ENCODE assay signal across 18 mouse cellular contexts in the genomic region with DNA sequence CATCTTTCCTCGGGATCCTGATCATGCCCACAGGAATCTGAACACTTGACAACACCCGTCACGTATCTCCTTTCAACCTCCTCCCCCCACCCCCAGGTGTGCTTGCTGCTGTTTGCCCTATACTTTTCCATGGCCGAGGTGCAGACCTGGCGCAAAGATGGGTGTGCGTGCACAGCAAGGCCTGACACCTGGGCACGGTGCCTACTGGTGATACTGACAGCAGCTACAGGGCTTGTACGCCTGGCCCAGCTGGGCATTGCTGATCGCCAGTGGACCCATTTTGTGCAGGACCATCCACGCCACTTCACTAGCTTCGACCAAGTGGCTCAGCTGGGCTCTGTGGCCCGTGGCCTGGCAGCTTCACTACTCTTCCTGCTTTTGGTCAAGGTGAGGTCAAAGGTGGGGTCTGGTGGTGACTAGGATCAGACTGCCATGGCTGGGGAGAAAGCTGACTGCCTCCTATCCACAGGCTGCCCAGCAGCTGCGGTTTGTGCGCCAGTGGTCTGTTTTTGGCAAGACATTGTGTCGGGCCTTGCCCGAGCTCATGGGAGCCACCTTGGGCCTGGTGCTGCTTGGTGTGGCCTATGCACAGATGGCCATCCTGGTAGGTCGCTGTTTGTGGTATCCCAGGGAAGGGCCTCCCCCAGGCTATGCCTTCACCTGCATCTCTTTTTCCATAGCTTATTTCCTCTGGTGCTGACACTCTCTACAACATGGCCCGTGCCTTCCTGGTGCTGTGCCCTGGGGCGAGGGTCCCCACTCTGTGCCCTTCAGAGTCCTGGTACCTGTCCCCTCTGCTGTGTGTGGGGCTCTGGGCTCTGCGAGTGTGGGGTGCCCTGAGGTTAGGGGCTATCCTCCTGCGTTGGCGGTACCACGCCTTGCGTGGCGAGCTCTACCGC. TPM values are rescaled to one million over a fixed set of nuclear protein-coding genes. Genes with fewer than 3 reads are reported as not detected.
DNase-seq lines count a peak whose midpoint lies in the region; ATAC-seq lines count a peak whose summit lies in the region.
"Had no signal": no experiment of that assay in that cellular context is flagged by ENCODE, and none has a peak within 500 bp of the region (broad histone marks: within the 10 kb centered on the region; RNA-seq: fewer than 3 reads in every experiment).

No protein-coding gene starts in this region.

- 94% methylated on average over 26 of the region's 26 CpGs for WGBS in forebrain, embryonic 16.5 days
- WGBS in forebrain, embryonic 11.5 days: 96% methylated on average over 26 of the region's 26 CpGs

- no peak overlapping the region for H3K4me2 ChIP-seq in forebrain, embryonic 16.5 days (ENCODE audit: low read length)
- no peak overlapping the region for H3K4me2 ChIP-seq in forebrain, embryonic 11.5 days (ENCODE audit: low read depth, low read length, severe bottlenecking)
- H3K4me2 ChIP-seq: heart, embryonic 15.5 days; hindbrain, embryonic 15.5 days; kidney, embryonic 15.5 days; neural tube, embryonic 12.5 days had no signal

- peaks cover 55% of the 10 kb centered on the region for H3K36me3 ChIP-seq in forebrain, embryonic 16.5 days (ENCODE audit: control insufficient read depth, insufficient read depth)
- H3K36me3 ChIP-seq in forebrain, embryonic 11.5 days (ENCODE audit: control insufficient read depth, insufficient read depth, low read length): peaks cover 4% of the 10 kb centered on the region; the same call in 1 of the 2 replicates
- H3K36me3 ChIP-seq in megakaryocyte, embryonic 14.5 days (replicated peaks; ENCODE audit: low read length): peaks cover 97% of the 10 kb centered on the region

- H3K27ac ChIP-seq in forebrain, embryonic 16.5 days (ENCODE audit: low read length): no peak overlapping the region
- H3K27ac ChIP-seq in forebrain, embryonic 11.5 days (ENCODE audit: low read depth, low read length): no peak overlapping the region
- H3K27ac ChIP-seq: gastrocnemius, adult 2 months; heart, embryonic 15.5 days; hindbrain, embryonic 15.5 days; kidney, embryonic 15.5 days; liver, embryonic 14.5 days; neural tube, embryonic 12.5 days had no signal

- 0 out of 2 replicates have a peak, but pooled peaks have one; percentile 28 for ATAC-seq in forebrain, embryonic 16.5 days
- ATAC-seq in forebrain, embryonic 11.5 days (replicated peaks; ENCODE audit: low FRiP score): no peak
- no peak for ATAC-seq in megakaryocyte, adult 5-6 weeks (ENCODE audit: poor library complexity, severe bottlenecking)
- ATAC-seq: intestine, embryonic 16.5 days; lung, postnatal 0 days had no signal

- no peak for DNase-seq in forebrain, embryonic 11.5 days (ENCODE audit: low spot score)
- DNase-seq in cerebellum, adult 9-10 months: peak; percentile 58
- DNase-seq in urinary bladder, postnatal 10 days (ENCODE audit: low spot score): no peak
- DNase-seq in adrenal gland, adult 2 months: no peak
- DNase-seq: gastrocnemius, adult 2 months; right cerebral cortex, postnatal 14 days; thymus, postnatal 25 days had no signal

- H3K9ac ChIP-seq in forebrain, embryonic 16.5 days (replicated peaks; ENCODE audit: low read depth, low read length): no peak overlapping the region
- H3K9ac ChIP-seq in forebrain, embryonic 11.5 days (ENCODE audit: low read length): no peak overlapping the region
- H3K9ac ChIP-seq: heart, embryonic 15.5 days; hindbrain, embryonic 15.5 days; kidney, embryonic 15.5 days; liver, embryonic 14.5 days; neural tube, embryonic 12.5 days had no signal

- H3K4me1 ChIP-seq in forebrain, embryonic 16.5 days (replicated peaks; ENCODE audit: control insufficient read depth, insufficient read depth, low read length): no peaks in the 10 kb centered on the region
- H3K4me1 ChIP-seq in forebrain, embryonic 11.5 days (replicated peaks; ENCODE audit: control insufficient read depth, insufficient read depth, low read length): no peaks in the 10 kb centered on the region
- H3K4me1 ChIP-seq in megakaryocyte, embryonic 14.5 days: peaks cover 24% of the 10 kb centered on the region
- H3K4me1 ChIP-seq: heart, embryonic 15.5 days; hindbrain, embryonic 15.5 days; kidney, embryonic 15.5 days; neural tube, embryonic 12.5 days had no signal

- no peaks in the 10 kb centered on the region for H3K27me3 ChIP-seq in forebrain, embryonic 16.5 days (replicated peaks; ENCODE audit: control insufficient read depth, insufficient read depth, low read length)
- H3K27me3 ChIP-seq in forebrain, embryonic 11.5 days (ENCODE audit: control insufficient read depth, insufficient read depth, low read length): no peaks in the 10 kb centered on the region
- no peaks in the 10 kb centered on the region for H3K27me3 ChIP-seq in megakaryocyte, embryonic 14.5 days (replicated peaks)
- H3K27me3 ChIP-seq: heart, embryonic 15.5 days; hindbrain, embryonic 15.5 days; kidney, embryonic 15.5 days; neural tube, embryonic 12.5 days had no signal

- no peaks in the 10 kb centered on the region for H3K9me3 ChIP-seq in forebrain, embryonic 16.5 days (ENCODE audit: control insufficient read depth, low read length)
- no peaks in the 10 kb centered on the region for H3K9me3 ChIP-seq in forebrain, embryonic 11.5 days (ENCODE audit: control insufficient read depth, low read length)
- no peaks in the 10 kb centered on the region for H3K9me3 ChIP-seq in megakaryocyte, embryonic 14.5 days
- H3K9me3 ChIP-seq: heart, embryonic 15.5 days; hindbrain, embryonic 15.5 days; kidney, embryonic 15.5 days; neural tube, embryonic 12.5 days had no signal

- no peak overlapping the region for H3K4me3 ChIP-seq in forebrain, embryonic 16.5 days (replicated peaks; ENCODE audit: low read length)
- no peak overlapping the region for H3K4me3 ChIP-seq in forebrain, embryonic 11.5 days (ENCODE audit: low read depth, low read length)
- H3K4me3 ChIP-seq in megakaryocyte, embryonic 14.5 days (replicated peaks): peak overlapping the region; percentile 50
- H3K4me3 ChIP-seq: erythroblast, embryonic 14.5 days; gastrocnemius, adult 2 months; heart, embryonic 15.5 days; hindbrain, embryonic 15.5 days; kidney, embryonic 15.5 days; neural tube, embryonic 12.5 days had no signal

RNA-seq across cellular contexts. Expression of gene Tsc2, which starts 38.2 kb away (rescaled TPM):
- polyA plus RNA-seq in forebrain, embryonic 16.5 days (2015; fragmentation: Nextera tagmentation; extraction: Ambion mirVana): 80.4 and 86.8 TPM in 2 replicates
- polyA plus RNA-seq in forebrain, embryonic 11.5 days (2014; fragmentation: Nextera tagmentation; extraction: Ambion mirVana): 77.6 and 87.4 TPM in 2 replicates
- 26.7 and 30.6 TPM in 2 replicates for polyA plus RNA-seq in megakaryocyte, embryonic 14.5 days (2012; ENCODE audit: insufficient read depth, low replicate concordance)
- 60.9 and 78.2 TPM in 2 replicates for total RNA-seq in megakaryocyte, adult 5-6 weeks (2015)
- total RNA-seq in megakaryocyte, adult 5-6 weeks (2017): 25.5 and 32.4 TPM in 2 replicates
- 100 to 1,000 TPM in 1 of 2 experiments, 10 to 100 TPM in 1; 83.5 to 110 TPM for total RNA-seq in adrenal gland, adult 2 months (2021)
- 160 and 180 TPM in 2 replicates for polyA plus RNA-seq in adrenal gland, adult 2 months (2012; rRNA removed)

RNA-seq across cellular contexts. Expression of gene Nthl1, which starts 38.2 kb away (rescaled TPM):
- polyA plus RNA-seq in forebrain, embryonic 16.5 days (2015; fragmentation: Nextera tagmentation; extraction: Ambion mirVana): 13.4 and 14.4 TPM in 2 replicates
- polyA plus RNA-seq in forebrain, embryonic 11.5 days (2014; fragmentation: Nextera tagmentation; extraction: Ambion mirVana): 20.0 TPM in 2 replicates
- 8.2 TPM in 1 of 2 replicates, not detected in the other for polyA plus RNA-seq in megakaryocyte, embryonic 14.5 days (2012; ENCODE audit: insufficient read depth, low replicate concordance)
- total RNA-seq in megakaryocyte, adult 5-6 weeks (2015): 0.50 and 2.1 TPM in 2 replicates
- total RNA-seq in megakaryocyte, adult 5-6 weeks (2017): 3.4 and 4.7 TPM in 2 replicates
- total RNA-seq in adrenal gland, adult 2 months (2021): 10 to 100 TPM in 1 of 2 experiments, 1 to 10 TPM in 1; 4.8 to 10.1 TPM
- 9.4 and 13.8 TPM in 2 replicates for polyA plus RNA-seq in adrenal gland, adult 2 months (2012; rRNA removed)

RNA-seq across cellular contexts. Expression of gene Pkd1, which starts 44.6 kb away (rescaled TPM):
- 18.3 and 27.6 TPM in 2 replicates for polyA plus RNA-seq in forebrain, embryonic 16.5 days (2015; fragmentation: Nextera tagmentation; extraction: Ambion mirVana)
- polyA plus RNA-seq in forebrain, embryonic 11.5 days (2014; fragmentation: Nextera tagmentation; extraction: Ambion mirVana): 19.0 and 23.9 TPM in 2 replicates
- 3.5 and 5.6 TPM in 2 replicates for polyA plus RNA-seq in megakaryocyte, embryonic 14.5 days (2012; ENCODE audit: insufficient read depth, low replicate concordance)
- 7.8 and 10.8 TPM in 2 replicates for total RNA-seq in megakaryocyte, adult 5-6 weeks (2015)
- total RNA-seq in megakaryocyte, adult 5-6 weeks (2017): 13.1 and 19.9 TPM in 2 replicates
- 10 to 100 TPM; 34.3 to 40.5 TPM for total RNA-seq in adrenal gland, adult 2 months (2021)
- 73.2 and 73.3 TPM in 2 replicates for polyA plus RNA-seq in adrenal gland, adult 2 months (2012; rRNA removed)

RNA-seq across cellular contexts. Expression of gene Slc9a3r2, which starts 55.9 kb away (rescaled TPM):
- polyA plus RNA-seq in forebrain, embryonic 16.5 days (2015; fragmentation: Nextera tagmentation; extraction: Ambion mirVana): 28.1 and 31.2 TPM in 2 replicates
- 26.8 and 32.3 TPM in 2 replicates for polyA plus RNA-seq in forebrain, embryonic 11.5 days (2014; fragmentation: Nextera tagmentation; extraction: Ambion mirVana)
- polyA plus RNA-seq in megakaryocyte, embryonic 14.5 days (2012; ENCODE audit: insufficient read depth, low replicate concordance): 0.85 TPM in 1 of 2 replicates, not detected in the other
- 0.30 and 1.4 TPM in 2 replicates for total RNA-seq in megakaryocyte, adult 5-6 weeks (2015)
- 1.1 and 1.5 TPM in 2 replicates for total RNA-seq in megakaryocyte, adult 5-6 weeks (2017)
- 10 to 100 TPM; 51.8 to 76.0 TPM for total RNA-seq in adrenal gland, adult 2 months (2021)
- 120 and 150 TPM in 2 replicates for polyA plus RNA-seq in adrenal gland, adult 2 months (2012; rRNA removed)
